Mouse (Mus musculus): ENCODE results near the gene Gpr179. TPM values are rescaled to one million over a fixed set of nuclear protein-coding genes. Genes with fewer than 3 reads are reported as not detected.
"Not testable (repeated sequence)": the region's sequence is repeated elsewhere in the genome, so short reads cannot be mapped to it uniquely, and the experiment has no call there.

Gpr179 gene
- polyA plus RNA-seq, 1 experiment = not detected

- Histone ChIP-seq H3K27me3 (ENCODE audit: control insufficient read depth) (peaks cover 36% of the 10 kb centered on the region), H3K9me3 (ENCODE audit: control insufficient read depth, low read length) (no peaks in the 10 kb centered on the region), H3K4me1 (ENCODE audit: control insufficient read depth) (peaks cover 3% of the 10 kb centered on the region), H3K4me3 (replicated peaks) (no peak overlapping the region), H3K36me3 (ENCODE audit: control insufficient read depth) (peaks cover 24% of the 10 kb centered on the region)
- TF ChIP-seq GATA1 (IDR thresholded peaks at IDR 0.05; ENCODE audit: low read length) = no peak
Observed at GRCm38 (mm10) chr11:97333896-97334295, 18.0 kb downstream of the Gpr179 start.

GRCm38 (mm10) chr11:97333044-97333443, 18.8 kb downstream of the Gpr179 start:
- Histone ChIP-seq H3K4me1 (ENCODE audit: control insufficient read depth) (peaks cover 3% of the 10 kb centered on the region), H3K9me3 (ENCODE audit: control insufficient read depth, low read length) (no peaks in the 10 kb centered on the region), H3K36me3 (ENCODE audit: control insufficient read depth) (peaks cover 33% of the 10 kb centered on the region), H3K4me3 (replicated peaks) (no peak overlapping the region), H3K27me3 (ENCODE audit: control insufficient read depth) (peaks cover 28% of the 10 kb centered on the region)
- TF ChIP-seq TAL1 (IDR thresholded peaks at IDR 0.05; ENCODE audit: low read length) (no peak), GATA1 (IDR thresholded peaks at IDR 0.05; ENCODE audit: low read length) (no peak)

DNA sequence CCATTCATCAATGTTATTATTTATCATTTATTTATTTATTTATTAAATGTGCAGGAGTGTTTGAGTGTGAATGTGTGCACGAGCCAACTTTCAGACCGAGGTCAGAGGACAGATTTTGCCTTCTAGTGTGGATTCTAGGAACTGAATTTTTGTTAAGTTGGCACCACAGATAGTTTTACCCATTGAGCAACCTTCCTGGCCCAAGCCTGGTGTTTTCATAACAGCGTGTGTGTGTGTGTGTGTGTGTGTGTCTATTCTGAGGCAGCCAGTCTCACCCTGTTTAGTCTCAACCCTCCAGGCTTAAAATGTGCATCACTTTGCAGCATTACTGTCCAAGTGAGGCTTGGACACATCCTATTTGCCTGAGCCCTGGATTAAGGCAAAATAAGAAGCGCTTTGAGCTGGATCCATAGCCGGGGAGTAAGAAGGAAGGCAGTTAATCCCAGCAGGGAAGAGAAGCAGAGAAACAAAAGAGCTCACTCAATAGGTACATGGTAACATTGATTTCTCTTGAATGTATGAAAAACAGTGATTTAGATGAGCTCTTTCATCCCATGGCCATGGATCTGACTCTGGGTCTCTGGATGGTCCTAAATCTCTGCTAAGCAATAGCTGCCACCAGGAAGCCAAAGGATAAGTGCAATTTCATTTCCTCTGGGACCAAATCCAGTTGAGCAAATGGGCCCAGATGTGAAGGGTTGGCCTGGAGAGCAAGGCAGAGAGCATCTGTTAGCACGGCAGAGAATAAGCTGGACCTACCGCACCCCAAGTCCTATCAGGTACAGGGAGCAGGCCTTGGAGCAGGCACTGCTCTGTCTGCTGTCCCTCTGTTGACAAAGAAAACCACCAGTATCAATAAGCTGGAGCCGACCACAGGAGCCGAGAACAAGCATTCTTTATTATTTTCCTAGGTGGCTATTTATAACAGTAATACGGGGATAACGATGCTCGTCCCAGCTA, 20.4 kb downstream of the Gpr179 start:
- peaks cover 46% of the 10 kb centered on the region for H3K36me3 ChIP-seq (ENCODE audit: control insufficient read depth)
- peaks cover 3% of the 10 kb centered on the region for H3K4me1 ChIP-seq (ENCODE audit: control insufficient read depth)
- H3K27me3 ChIP-seq (ENCODE audit: control insufficient read depth) = peaks cover 13% of the 10 kb centered on the region
- no peak overlapping the region for H3K4me3 ChIP-seq (replicated peaks)
- no peak for TF ChIP-seq GATA1 (IDR thresholded peaks at IDR 0.05; ENCODE audit: low read length)
- TF ChIP-seq TAL1 (IDR thresholded peaks at IDR 0.05; ENCODE audit: low read length) = no peak
- H3K9me3 ChIP-seq (ENCODE audit: control insufficient read depth, low read length) = no peaks in the 10 kb centered on the region

- H3K27me3 ChIP-seq (ENCODE audit: control insufficient read depth) = peaks cover 1% of the 10 kb centered on the region
- peaks cover 3% of the 10 kb centered on the region for H3K4me1 ChIP-seq (ENCODE audit: control insufficient read depth)
- peaks cover 58% of the 10 kb centered on the region for H3K36me3 ChIP-seq (ENCODE audit: control insufficient read depth)
- TF ChIP-seq GATA1 (IDR thresholded peaks at IDR 0.05; ENCODE audit: low read length) (no peak), TAL1 (IDR thresholded peaks at IDR 0.05; ENCODE audit: low read length) (no peak)
- H3K9me3 ChIP-seq (ENCODE audit: control insufficient read depth, low read length) = no peaks in the 10 kb centered on the region
- no peak overlapping the region for H3K4me3 ChIP-seq (replicated peaks)
Observed at GRCm38 (mm10) chr11:97330315-97330714, 21.6 kb downstream of the Gpr179 start.

DNA sequence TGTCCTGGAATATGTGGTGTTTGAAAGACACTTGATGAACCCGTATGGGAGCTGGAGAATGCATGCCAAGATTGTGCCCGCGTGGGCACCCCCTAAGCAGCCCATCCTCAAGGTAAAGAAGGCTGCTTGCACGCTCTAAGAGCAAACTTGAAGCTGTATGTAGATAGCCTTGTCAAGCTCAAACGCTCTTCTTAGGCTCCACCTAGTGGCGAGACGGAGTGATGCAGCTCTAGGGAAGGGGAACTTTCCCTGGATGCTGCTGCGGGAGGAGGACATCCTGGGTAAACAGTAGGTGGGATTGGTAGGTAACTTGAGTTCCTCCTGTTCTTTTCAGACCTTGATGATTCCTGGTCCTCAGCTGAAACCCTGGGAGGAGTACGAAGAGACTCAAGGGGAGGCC, 23.7 kb downstream of the Gpr179 start:
- H3K4me3 ChIP-seq (replicated peaks) = no peak overlapping the region
- H3K4me1 ChIP-seq (ENCODE audit: control insufficient read depth) = peaks cover 2% of the 10 kb centered on the region
- no peaks in the 10 kb centered on the region for H3K27me3 ChIP-seq (ENCODE audit: control insufficient read depth)
- peaks cover 75% of the 10 kb centered on the region for H3K36me3 ChIP-seq (ENCODE audit: control insufficient read depth)
- TF ChIP-seq GATA1 (IDR thresholded peaks at IDR 0.05; ENCODE audit: low read length) (no peak), TAL1 (IDR thresholded peaks at IDR 0.05; ENCODE audit: low read length) (no peak)
- H3K9me3 ChIP-seq (ENCODE audit: control insufficient read depth, low read length) = no peaks in the 10 kb centered on the region

DNA sequence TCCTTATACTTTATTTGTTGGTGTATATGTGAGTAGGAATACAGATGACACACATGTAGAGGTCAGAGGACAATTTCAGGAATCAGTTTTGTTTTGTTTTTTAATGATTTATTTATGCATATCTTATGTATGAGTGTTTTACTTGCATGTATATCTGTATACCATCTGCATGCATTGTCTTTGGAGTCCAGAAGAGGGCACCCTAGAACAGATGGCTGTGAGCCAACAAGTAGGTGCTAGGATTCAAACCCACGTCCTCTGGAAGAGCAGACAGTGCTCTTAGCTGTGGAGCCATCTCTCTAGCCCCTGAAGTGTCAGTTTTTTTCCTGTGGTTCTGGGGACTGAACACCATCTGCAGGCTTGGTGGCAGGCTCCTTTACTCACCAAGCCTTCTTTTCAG, 26.7 kb downstream of the Gpr179 start:
- H3K27me3 ChIP-seq (ENCODE audit: control insufficient read depth) = no peaks in the 10 kb centered on the region
- H3K4me3 ChIP-seq (replicated peaks) = no peak overlapping the region
- no peak for TF ChIP-seq TAL1 (IDR thresholded peaks at IDR 0.05; ENCODE audit: low read length)
- no peak for TF ChIP-seq GATA1 (IDR thresholded peaks at IDR 0.05; ENCODE audit: low read length)
- no peaks in the 10 kb centered on the region for H3K9me3 ChIP-seq (ENCODE audit: control insufficient read depth, low read length)
- no peaks in the 10 kb centered on the region for H3K4me1 ChIP-seq (ENCODE audit: control insufficient read depth)
- H3K36me3 ChIP-seq (ENCODE audit: control insufficient read depth) = peaks cover 74% of the 10 kb centered on the region

DNA sequence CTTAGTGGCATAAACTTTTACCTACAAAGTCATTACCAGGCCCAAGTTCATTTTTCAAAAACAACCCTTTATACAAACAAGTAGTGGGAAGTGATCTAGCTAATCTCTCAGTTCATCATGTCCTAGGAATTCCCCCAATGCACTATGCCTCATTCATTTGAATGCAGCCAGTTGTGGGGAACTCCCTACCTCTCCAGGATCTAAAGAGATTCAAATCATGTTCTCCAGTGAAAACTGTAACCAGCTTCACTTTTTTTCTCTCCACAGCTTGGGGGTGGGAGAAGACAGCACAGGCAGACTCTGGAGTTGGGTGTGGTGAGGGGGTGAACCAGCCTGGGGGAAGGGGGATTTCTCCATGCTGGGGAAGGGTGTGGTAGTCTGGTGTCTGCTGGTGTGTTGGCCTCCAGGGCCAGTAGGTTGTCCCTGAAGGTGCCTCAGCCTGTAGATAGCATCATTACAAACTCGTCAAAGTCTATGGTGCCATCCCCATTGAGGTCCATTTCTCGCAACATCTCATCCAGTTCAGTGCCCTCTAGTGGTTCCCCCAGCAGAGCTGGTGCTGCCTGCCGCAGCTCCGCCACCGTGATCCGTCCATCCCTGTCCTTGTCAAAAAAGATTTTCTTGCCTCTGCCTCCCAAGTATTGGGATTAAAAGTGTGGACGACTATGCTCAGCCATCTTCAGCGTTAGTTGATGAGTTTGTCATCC, 29.8 kb downstream of the Gpr179 start:
- H3K4me3 ChIP-seq (replicated peaks); H3K9me3 ChIP-seq (ENCODE audit: control insufficient read depth, low read length); H3K4me1 ChIP-seq (ENCODE audit: control insufficient read depth); H3K27me3 ChIP-seq (ENCODE audit: control insufficient read depth): not testable (repeated sequence)
- H3K36me3 ChIP-seq (ENCODE audit: control insufficient read depth) = peaks cover 53% of the 10 kb centered on the region

- Histone ChIP-seq H3K27me3 (ENCODE audit: control insufficient read depth) (no peaks in the 10 kb centered on the region), H3K9me3 (ENCODE audit: control insufficient read depth, low read length) (no peaks in the 10 kb centered on the region), H3K36me3 (ENCODE audit: control insufficient read depth) (peaks cover 45% of the 10 kb centered on the region), H3K4me3 (replicated peaks) (no peak overlapping the region), H3K4me1 (ENCODE audit: control insufficient read depth) (peaks cover 9% of the 10 kb centered on the region)
- TF ChIP-seq GATA1 (IDR thresholded peaks at IDR 0.05; ENCODE audit: low read length) (no peak), TAL1 (IDR thresholded peaks at IDR 0.05; ENCODE audit: low read length) (no peak)
Observed at GRCm38 (mm10) chr11:97321197-97321596, 30.7 kb downstream of the Gpr179 start.
